Mouse (Mus musculus) limb, embryonic 12.5 days (tissue): Measurements from ENCODE around the gene Pus3. TPM values are rescaled to one million over a fixed set of nuclear protein-coding genes. Genes with fewer than 3 reads are reported as not detected.

Experiments used
- ATAC-seq: fragments of 200-750 bp; cut with Nextera tagmentation; 2 replicates; pipeline ENCODE4 v1.8.0; 2017; ENCODE audit warnings: low read depth, moderate TSS enrichment; ENCODE audit not compliant: insufficient number of reproducible peaks, insufficient read depth, low FRiP score, low TSS enrichment
- H3K27ac ChIP-seq: fragments of 300-500 bp; sonication (generic); 2 replicates; pipeline ENCODE4 v1.5.1; 2016; ENCODE audit warnings: mild to moderate bottlenecking, moderate library complexity
- H3K27me3 ChIP-seq: fragments of 300-500 bp; sonication (generic); 2 replicates; pipeline ENCODE4 v1.6.1; 2016; ENCODE audit warnings: mild to moderate bottlenecking, moderate library complexity
- H3K36me3 ChIP-seq: fragments of 300-500 bp; sonication (generic); 2 replicates; pipeline ENCODE4 v1.6.1; 2016; ENCODE audit warnings: mild to moderate bottlenecking, moderate library complexity
- H3K4me1 ChIP-seq: fragments of 300-500 bp; sonication (generic); replicated peaks from 2 replicates; pipeline ENCODE4 v1.6.1; 2016
- H3K4me2 ChIP-seq: fragments of 300-500 bp; sonication (generic); 2 replicates; pipeline ENCODE4 v1.6.1; 2016; ENCODE audit warnings: mild to moderate bottlenecking, moderate library complexity
- H3K4me3 ChIP-seq: fragments of 300-500 bp; sonication (generic); replicated peaks from 2 replicates; pipeline ENCODE4 v1.5.1; 2016; ENCODE audit warnings: mild to moderate bottlenecking
- H3K9ac ChIP-seq: fragments of 300-500 bp; sonication (generic); replicated peaks from 2 replicates; pipeline ENCODE4 v1.6.1; 2016; ENCODE audit warnings: mild to moderate bottlenecking, moderate library complexity
- H3K9me3 ChIP-seq: fragments of 300-500 bp; sonication (generic); 2 replicates; pipeline ENCODE4 v1.6.1; 2016; ENCODE audit warnings: mild to moderate bottlenecking, moderate library complexity
- WGBS: fragments of 180-500 bp; shearing (Covaris S2); methylation state at CpG from one replicate; pipeline ENCODE4 v1.1.7; 2016; 5-methylcytosine and 5-hydroxymethylcytosine counted together
- polyA plus RNA-seq: library from polyadenylated mRNA; unstranded; fragments of >200 nt; fragmentation: Nextera tagmentation; extraction: Ambion mirVana; gene quantifications from 2 replicates; pipeline ENCODE4 v1.2.1, GENCODE M21; 2016

Gene Pus3
- 19.3 and 19.4 TPM in 2 replicates for polyA plus RNA-seq

DNA sequence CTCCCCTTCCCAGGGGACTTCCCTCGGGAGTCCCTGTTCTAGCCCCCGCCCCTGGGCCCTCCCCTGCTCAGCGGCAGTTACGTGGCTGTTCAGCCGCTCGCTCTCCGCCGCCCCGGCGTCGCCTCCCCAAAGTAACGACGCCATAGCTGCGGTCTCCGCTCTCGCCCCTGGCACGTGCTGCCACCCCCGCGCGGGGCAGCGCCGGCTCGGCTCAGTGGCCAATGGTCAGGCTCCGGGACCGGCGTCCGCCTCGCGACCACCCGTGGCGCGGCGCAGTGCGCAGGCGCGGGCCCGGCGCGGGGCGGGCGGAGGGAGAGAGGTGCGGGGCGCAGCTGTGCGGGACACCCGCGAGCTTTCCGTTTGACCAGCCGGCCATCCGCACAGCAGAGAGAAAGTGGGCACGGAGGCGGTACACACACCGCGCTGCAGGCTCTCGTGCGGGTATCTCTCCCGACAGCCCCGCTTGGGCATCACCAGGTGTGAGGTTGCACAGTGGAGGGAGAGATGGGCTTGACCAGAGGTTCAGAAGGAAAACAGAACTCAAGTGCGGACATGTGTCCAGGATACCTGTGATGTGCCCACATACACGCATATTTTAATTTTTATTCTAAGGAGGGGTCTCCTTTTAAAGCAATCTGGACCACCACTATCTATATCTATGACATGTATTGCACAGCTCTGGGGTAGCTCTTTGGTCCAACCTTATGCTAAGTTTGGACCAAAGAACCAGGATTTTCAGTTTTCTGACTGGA lies at the start of gene Pus3, which contains the start of gene Ddx25:
Gene Pus3, plus strand, starts transcription at position 339 of the 752 bp plus-strand sequence.
Gene Ddx25, minus strand, starts transcription at position 272 of the 752 bp plus-strand sequence.
- ATAC-seq = peak; percentile 53
- peak within 1 kb of the TSS; percentile 99 for H3K4me2 ChIP-seq
- H3K27me3 ChIP-seq = peaks cover 18% of the 10 kb centered on the region; the same call in 1 of the 2 replicates
- H3K4me1 ChIP-seq = peaks cover 17% of the 10 kb centered on the region
- H3K36me3 ChIP-seq = peaks cover 18% of the 10 kb centered on the region
- under 1% methylated on average over 55 of the region's 59 CpGs for WGBS
- H3K9me3 ChIP-seq = no peaks in the 10 kb centered on the region
- peak within 1 kb of the TSS; percentile 60 for H3K9ac ChIP-seq
- H3K27ac ChIP-seq = peak within 1 kb of the TSS; percentile 75; the same call in 1 of the 2 replicates
- peak within 1 kb of the TSS; percentile 64 for H3K4me3 ChIP-seq

DNA sequence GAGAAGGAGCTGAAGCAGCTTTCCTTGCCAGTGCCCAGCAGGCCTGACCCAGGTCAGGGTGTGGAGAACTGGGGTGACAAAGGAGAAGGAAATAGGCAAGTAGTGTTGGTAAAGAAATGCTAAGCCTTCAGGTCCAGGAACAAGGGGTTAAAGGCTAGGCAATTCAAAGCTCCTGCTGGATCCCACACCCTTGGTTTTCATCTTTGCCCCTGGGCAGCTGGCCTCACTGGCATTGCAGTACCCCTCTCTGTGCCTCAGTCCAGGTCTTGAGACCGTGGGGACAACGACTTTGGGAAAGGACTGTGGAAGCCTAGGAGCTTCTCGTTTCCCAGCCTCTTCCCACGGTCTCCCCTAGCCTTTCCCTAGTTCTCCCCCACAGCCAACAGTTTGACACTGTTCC lies 44.5 kb upstream of the Pus3 start:
- Histone ChIP-seq H3K9me3 (no peaks in the 10 kb centered on the region), H3K9ac (no peak overlapping the region), H3K4me1 (peaks cover 3% of the 10 kb centered on the region), H3K4me3 (no peak overlapping the region), H3K36me3 (no peaks in the 10 kb centered on the region), H3K27ac (no peak overlapping the region), H3K4me2 (no peak overlapping the region), H3K27me3 (peaks cover 10% of the 10 kb centered on the region; the same call in 1 of the 2 replicates)
- WGBS = 73% methylated on average over 4 of the region's 4 CpGs
- ATAC-seq = no peak

DNA sequence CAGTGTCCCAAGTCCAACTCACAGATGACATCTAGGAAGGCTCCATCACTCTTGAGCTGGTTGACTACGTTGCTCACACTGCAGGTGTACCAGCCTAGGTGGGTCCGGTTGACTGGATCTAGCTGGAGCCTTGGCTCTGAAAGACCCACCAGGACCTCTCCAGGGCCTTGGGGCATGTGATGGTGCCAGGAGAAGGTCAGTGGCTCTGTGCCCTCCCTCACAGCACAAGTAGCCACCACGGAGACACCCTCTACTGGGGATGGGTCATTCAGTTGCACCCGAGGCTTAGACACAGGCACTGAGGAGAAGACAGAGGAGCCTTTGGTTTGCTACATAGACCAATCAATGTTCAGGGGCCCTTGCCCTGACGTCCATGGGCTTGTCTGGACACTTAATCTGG lies 42.2 kb upstream of the Pus3 start:
- 81% methylated on average over 5 of the region's 5 CpGs for WGBS
- no peak for ATAC-seq
- H3K4me3 ChIP-seq = no peak overlapping the region
- no peak overlapping the region for H3K9ac ChIP-seq
- H3K36me3 ChIP-seq = no peaks in the 10 kb centered on the region
- no peak overlapping the region for H3K4me2 ChIP-seq
- H3K4me1 ChIP-seq = peaks cover 10% of the 10 kb centered on the region
- no peaks in the 10 kb centered on the region for H3K9me3 ChIP-seq
- no peak overlapping the region for H3K27ac ChIP-seq
- peaks cover 10% of the 10 kb centered on the region; the same call in 1 of the 2 replicates for H3K27me3 ChIP-seq

DNA sequence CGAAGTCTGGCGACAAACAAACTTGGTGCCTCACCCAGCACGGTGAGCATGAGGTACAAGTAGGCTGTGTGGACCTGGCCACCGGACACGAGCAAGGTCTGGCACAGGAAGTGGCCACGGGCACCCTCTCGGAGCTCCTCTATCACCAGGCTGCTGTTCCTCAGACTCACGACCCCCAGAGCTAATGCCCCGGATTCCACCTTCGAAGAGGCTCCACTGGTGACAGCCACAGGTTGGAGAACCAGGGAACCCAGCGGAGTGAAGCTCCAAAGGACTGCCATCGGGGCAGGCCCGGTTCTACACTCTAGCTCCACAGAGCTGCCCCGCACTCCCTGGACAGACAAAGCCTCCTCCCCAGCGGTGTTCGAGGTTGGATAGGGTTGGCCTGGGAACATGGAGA lies 41.7 kb upstream of the Pus3 start:
- Histone ChIP-seq H3K4me3 (no peak overlapping the region), H3K27me3 (peaks cover 10% of the 10 kb centered on the region; the same call in 1 of the 2 replicates), H3K27ac (no peak overlapping the region), H3K4me1 (peaks cover 15% of the 10 kb centered on the region), H3K9ac (no peak overlapping the region), H3K9me3 (no peaks in the 10 kb centered on the region), H3K36me3 (no peaks in the 10 kb centered on the region), H3K4me2 (no peak overlapping the region)
- ATAC-seq = no peak
- WGBS = 91% methylated on average over 16 of the region's 16 CpGs

DNA sequence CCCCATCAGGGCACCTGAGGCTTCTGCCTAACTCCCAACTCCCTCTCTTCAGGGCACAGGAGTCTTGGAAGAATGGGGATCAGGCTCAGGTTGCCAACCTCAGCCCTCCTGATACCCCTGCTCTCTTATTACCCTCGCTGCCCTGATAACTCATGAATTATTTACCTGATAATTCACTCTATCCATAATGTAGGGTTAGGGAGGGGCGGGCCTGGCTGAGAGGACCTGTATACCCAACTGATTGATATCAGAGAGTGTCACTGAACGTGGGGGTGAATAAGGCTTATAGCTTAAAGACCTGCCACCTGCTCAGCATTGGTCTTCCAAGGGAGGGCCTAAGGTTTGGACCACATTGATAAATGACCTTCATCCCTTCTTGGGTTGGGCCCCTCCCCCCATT lies 40.2 kb upstream of the Pus3 start, which contains the start of gene Gm1113:
Gene Gm1113, minus strand, starts transcription at position 101 of the 400 bp plus-strand sequence.
- no peak within 1 kb of the TSS for H3K27ac ChIP-seq
- ATAC-seq = no peak
- no peaks in the 10 kb centered on the region for H3K36me3 ChIP-seq
- H3K4me1 ChIP-seq = peaks cover 22% of the 10 kb centered on the region
- H3K9ac ChIP-seq = no peak within 1 kb of the TSS
- no peaks in the 10 kb centered on the region for H3K9me3 ChIP-seq
- WGBS = 73% methylated on average over 3 of the region's 3 CpGs
- no peak within 1 kb of the TSS for H3K4me2 ChIP-seq
- peaks cover 10% of the 10 kb centered on the region; the same call in 1 of the 2 replicates for H3K27me3 ChIP-seq
- H3K4me3 ChIP-seq = no peak within 1 kb of the TSS

DNA sequence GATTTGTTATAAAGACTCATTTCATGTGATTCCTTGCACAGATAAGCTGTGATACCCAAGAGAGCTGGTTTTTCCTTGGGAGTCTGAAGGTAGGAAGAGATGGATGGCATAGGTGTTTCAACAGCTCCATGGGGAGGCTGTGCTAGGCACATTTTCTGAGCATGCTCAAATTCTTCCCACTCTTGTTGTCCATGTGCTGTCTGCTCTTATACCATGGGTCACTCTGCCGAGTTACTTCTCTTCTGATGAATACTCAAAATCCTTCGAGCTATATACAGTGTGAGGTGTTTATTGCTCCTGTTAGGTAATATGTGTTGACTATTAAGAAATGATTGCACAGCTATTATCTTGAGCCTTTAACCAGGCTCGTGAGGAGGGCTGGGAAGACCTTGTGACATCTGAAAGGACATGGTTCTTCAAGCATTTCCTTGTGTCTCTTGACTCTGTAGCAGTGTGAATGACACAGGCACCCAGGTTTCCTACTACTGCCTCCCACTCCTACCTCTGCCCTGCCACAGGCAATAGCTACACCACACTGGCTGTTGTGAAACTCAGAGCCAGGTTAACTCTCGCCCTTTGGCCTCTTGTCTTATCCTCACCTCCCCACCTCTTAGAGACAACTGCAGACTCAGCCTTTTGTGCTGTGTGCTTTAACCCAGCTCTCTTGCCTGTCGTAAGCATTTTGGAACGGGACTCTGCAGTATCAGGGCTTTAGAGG lies 37.6 kb upstream of the Pus3 start:
- no peaks in the 10 kb centered on the region for H3K36me3 ChIP-seq
- no peak overlapping the region for H3K27ac ChIP-seq
- no peak overlapping the region for H3K9ac ChIP-seq
- H3K9me3 ChIP-seq = no peaks in the 10 kb centered on the region
- no peaks in the 10 kb centered on the region for H3K27me3 ChIP-seq
- peaks cover 39% of the 10 kb centered on the region for H3K4me1 ChIP-seq
- 72% methylated on average over 6 of the region's 6 CpGs for WGBS
- H3K4me3 ChIP-seq = no peak overlapping the region
- H3K4me2 ChIP-seq = no peak overlapping the region
- no peak for ATAC-seq

DNA sequence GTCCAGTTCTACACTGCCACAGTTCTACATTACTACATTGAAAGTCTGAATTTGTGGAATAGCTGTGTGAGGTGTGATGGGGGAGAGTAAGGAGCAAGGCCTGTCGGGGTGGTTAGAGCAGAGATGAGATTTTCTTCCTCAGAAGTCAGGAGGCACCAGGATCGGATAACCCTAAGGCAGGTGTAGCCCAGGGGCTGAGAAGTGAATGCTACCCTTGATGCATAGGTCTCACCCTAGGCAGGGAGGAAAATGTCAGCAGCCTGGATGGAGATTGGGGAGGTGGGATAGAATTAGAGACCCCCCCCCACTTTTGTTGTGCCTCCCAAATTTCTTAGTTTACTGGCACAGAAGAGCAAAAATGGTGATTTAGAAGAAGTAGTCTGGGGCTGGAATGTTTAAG lies 36.2 kb upstream of the Pus3 start:
- no peaks in the 10 kb centered on the region for H3K36me3 ChIP-seq
- WGBS = 57% methylated on average over 2 of the region's 2 CpGs
- no peak overlapping the region for H3K4me2 ChIP-seq
- no peak overlapping the region for H3K4me3 ChIP-seq
- H3K27me3 ChIP-seq = no peaks in the 10 kb centered on the region
- no peak overlapping the region for H3K9ac ChIP-seq
- H3K27ac ChIP-seq = no peak overlapping the region
- peaks cover 39% of the 10 kb centered on the region for H3K4me1 ChIP-seq
- ATAC-seq = no peak
- H3K9me3 ChIP-seq = no peaks in the 10 kb centered on the region

DNA sequence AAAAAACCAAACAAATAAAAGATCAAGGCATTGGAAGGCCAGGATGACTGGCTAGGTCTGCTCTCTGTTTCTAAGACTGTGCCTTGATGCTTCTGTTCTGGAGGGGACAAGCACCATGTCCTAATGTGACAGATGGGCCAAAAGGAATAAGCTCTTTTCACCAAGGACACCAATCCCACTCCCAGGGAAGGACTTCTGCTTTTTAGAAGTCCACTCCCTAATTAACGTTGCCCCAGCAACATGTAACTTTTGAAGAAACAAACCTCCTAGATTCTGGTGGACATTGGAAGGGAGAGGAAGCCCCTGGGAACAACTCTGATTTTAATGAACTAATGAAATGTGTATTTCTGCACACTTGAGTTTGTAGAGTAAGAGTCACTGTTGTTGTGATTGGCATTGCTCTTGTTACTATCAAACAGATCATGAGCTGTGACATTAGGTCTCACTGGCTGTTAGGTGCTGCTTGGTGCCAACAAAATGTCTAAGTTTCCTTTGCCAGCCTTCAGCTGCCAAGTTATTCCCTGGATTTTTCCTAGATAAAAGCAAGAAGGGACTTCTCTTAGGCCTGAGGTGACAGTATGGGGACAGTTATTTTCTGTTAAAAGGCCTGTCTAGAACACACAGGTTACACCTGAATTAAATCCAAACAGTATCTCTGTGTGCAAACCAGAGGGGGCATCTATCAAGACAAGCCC lies 35.4 kb upstream of the Pus3 start:
- no peak overlapping the region; the same call in 1 of the 2 replicates for H3K9ac ChIP-seq
- H3K27ac ChIP-seq = peak overlapping the region; percentile 80
- no peak for ATAC-seq
- 0 out of 2 replicates have a peak overlapping the region, but pooled peaks have one; percentile 32 for H3K4me2 ChIP-seq
- H3K36me3 ChIP-seq = no peaks in the 10 kb centered on the region
- no peaks in the 10 kb centered on the region for H3K9me3 ChIP-seq
- peaks cover 40% of the 10 kb centered on the region for H3K4me1 ChIP-seq
- H3K27me3 ChIP-seq = no peaks in the 10 kb centered on the region
- no peak overlapping the region for H3K4me3 ChIP-seq
- 79% methylated on average over 1 of the region's 1 CpGs for WGBS

DNA sequence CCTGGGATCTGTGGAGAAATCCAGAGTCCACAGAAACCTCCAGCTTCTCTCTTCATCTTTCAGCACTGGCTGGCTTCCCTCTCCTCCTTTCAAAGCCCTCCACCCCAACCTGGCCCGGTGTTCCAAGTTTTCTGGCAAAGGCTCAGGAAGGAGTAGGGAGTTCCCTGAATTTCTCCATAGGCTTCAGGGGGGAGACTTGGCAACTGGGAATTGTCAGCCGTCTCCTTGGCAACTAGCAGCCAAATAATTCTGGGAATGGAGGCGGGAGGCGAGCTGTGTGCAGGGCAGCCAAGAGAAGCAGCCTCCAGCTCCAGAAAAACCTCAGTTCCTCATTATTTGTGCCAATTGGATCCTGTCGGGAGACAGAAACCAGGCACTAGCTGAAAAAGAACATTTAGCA lies 34.9 kb upstream of the Pus3 start:
- Histone ChIP-seq H3K27me3 (no peaks in the 10 kb centered on the region), H3K4me1 (peaks cover 45% of the 10 kb centered on the region), H3K36me3 (no peaks in the 10 kb centered on the region), H3K9ac (no peak overlapping the region; the same call in 1 of the 2 replicates), H3K4me2 (peak overlapping the region; percentile 32; the same call in 1 of the 2 replicates), H3K27ac (peak overlapping the region; percentile 80), H3K9me3 (no peaks in the 10 kb centered on the region), H3K4me3 (no peak overlapping the region)
- peak; percentile 76; the same call in 1 of the 2 replicates for ATAC-seq
- 23% methylated on average over 5 of the region's 5 CpGs for WGBS

DNA sequence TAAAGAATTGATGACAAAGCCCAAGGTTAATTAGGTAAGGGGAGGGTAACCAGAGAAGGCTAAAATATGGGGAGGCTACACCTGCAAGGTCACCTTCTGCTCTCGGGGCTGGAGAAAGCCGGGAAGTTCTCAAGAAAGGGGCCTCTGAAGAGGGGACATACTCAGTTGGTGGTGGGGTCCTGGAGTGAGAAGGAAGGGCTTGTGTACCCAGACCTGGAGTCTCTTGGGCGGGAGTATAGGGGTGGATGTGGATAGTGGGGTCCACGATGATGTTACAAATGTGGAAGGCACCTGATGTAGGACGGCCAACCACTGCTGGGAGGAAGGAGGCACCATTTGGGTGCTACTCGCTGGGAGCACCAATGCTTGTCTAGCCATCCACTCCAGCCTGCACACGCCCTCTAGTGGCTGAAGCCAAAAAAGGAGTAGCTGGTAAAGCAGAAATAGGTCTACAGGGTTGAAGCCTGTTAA lies 34.4 kb upstream of the Pus3 start:
- Histone ChIP-seq H3K9ac (no peak overlapping the region), H3K9me3 (no peaks in the 10 kb centered on the region), H3K36me3 (no peaks in the 10 kb centered on the region), H3K4me2 (peak overlapping the region; percentile 32; the same call in 1 of the 2 replicates), H3K27me3 (no peaks in the 10 kb centered on the region), H3K4me1 (peaks cover 50% of the 10 kb centered on the region), H3K4me3 (no peak overlapping the region), H3K27ac (peak overlapping the region; percentile 80)
- WGBS = 14% methylated on average over 7 of the region's 7 CpGs
- peak; percentile 78 for ATAC-seq
